Mouse (Mus musculus): ENCODE data around the gene Lrp5. TPM values are rescaled to one million over a fixed set of nuclear protein-coding genes. Genes with fewer than 3 reads are reported as not detected.

Lrp5 gene
- polyA plus RNA-seq, 1 experiment from 2014 or later: 3.1 TPM

- whole genome bisulfite sequencing: 73% methylated on average over 6 of the region's 6 CpGs
- peaks cover 6% of the 10 kb centered on the region for H3K4me1 ChIP-seq (replicated peaks)
These were observed 6.2 kb upstream of the Lrp5 start for GRCm38 (mm10) chr19:3692414-3693145.

DNA sequence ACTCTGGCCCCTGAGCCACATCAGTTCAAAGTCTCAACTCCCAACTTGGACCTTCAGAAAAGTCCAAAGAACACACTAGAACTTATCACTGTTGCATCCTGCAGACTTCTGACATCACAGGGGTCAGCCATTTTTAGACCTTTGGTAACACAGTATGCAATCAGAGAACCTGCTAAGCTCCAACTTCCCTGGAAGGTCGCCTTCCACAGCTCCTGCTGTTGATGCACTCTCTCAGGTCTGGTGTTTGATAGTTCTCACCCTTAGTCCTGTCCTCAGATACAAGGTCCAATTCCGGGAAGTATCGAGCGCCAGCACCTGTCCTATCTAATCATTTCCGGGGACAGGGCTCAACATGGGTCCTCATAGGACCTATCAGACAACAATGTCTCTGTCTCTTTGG, 5.0 kb upstream of the Lrp5 start:
- Histone ChIP-seq H3K9me3 (no peaks in the 10 kb centered on the region), H3K27ac (no peak overlapping the region), H3K27me3 (ENCODE audit: insufficient read depth, poor library complexity, severe bottlenecking) (peaks cover 12% of the 10 kb centered on the region), H3K36me3 (no peaks in the 10 kb centered on the region), H3K4me1 (replicated peaks) (peaks cover 19% of the 10 kb centered on the region), H3K4me3 (no peak overlapping the region)
- DNase-seq (ENCODE audit: low spot score): no peak
- 92% methylated on average over 5 of the region's 5 CpGs for WGBS

More at GRCm38 (mm10) chr19:3692414-3693145, 6.2 kb upstream of the Lrp5 start:
- DNase-seq (ENCODE audit: low spot score): no peak
- Histone ChIP-seq H3K4me3 (no peak overlapping the region), H3K9me3 (no peaks in the 10 kb centered on the region), H3K27me3 (ENCODE audit: insufficient read depth, poor library complexity, severe bottlenecking) (peaks cover 3% of the 10 kb centered on the region), H3K36me3 (no peaks in the 10 kb centered on the region), H3K27ac (no peak overlapping the region)

DNA sequence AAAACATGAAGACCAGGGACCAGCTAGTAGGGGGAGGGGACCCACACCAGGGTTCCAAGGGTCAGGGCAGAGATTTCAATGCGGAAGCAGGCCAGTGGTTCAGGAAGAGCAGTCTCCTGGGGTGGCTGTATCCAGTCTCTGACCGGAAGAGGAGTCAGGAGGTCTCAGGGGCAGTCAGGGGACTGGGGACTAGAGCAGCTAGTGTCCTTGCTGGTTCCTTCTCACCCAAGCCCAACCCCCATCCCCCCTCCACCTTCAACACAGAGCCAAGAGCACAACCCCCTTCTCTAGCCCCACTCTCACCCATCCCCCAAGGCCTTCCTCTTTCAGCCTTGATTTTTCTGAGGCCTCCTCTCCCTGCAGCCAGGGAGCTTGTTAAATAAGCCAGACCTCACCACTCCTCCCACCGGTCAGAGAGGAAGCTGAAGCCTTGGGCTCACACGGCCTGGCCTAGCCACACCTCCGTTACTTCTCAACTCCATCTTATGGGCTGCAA, 1.4 kb upstream of the Lrp5 start:
- no peaks in the 10 kb centered on the region for H3K36me3 ChIP-seq
- H3K4me3 ChIP-seq: peak overlapping the region; percentile 87; the same call in 1 of the 2 replicates
- peak overlapping the region; percentile 56 for H3K27ac ChIP-seq
- DNase-seq (ENCODE audit: low spot score): peak; percentile 36
- no peaks in the 10 kb centered on the region for H3K9me3 ChIP-seq
- H3K27me3 ChIP-seq (ENCODE audit: insufficient read depth, poor library complexity, severe bottlenecking): peaks cover 12% of the 10 kb centered on the region
- WGBS: 17% methylated on average over 5 of the region's 5 CpGs
- H3K4me1 ChIP-seq (replicated peaks): peaks cover 44% of the 10 kb centered on the region

DNA sequence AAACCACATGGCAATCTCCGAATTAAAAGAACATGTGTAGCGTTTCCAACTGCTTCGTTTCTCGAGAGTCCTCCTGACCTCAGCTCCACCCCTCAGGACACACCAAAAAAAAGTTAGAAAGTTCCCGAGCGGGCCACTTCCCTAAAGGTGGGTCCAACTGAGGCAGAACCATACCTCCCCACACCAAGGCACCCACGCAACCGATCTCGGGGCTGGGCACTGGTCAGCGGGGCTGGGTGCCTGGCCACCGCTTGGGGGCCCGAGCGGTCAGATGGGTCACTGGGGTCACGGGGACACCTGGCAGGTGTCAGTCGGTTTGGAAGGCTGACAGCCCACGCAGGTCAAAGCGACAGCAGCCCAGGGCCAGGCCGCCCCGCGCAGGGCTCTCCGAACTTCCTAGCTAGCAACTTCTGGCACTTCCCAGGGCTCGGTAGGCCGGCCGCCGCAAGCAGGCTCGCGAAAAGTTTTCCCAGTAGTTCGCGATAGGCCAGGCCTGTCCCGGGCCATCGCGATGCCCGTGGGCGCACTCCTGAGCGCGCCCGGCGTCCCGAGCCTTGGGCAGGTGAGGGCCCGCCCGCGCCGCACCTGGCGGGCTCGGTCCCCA, 651 bp downstream of the Lrp5 start:
- H3K4me3 ChIP-seq: peak overlapping the region; percentile 87
- WGBS: under 1% methylated on average over 45 of the region's 45 CpGs
- H3K36me3 ChIP-seq: no peaks in the 10 kb centered on the region
- peak overlapping the region; percentile 95 for H3K27ac ChIP-seq
- no peak for DNase-seq (ENCODE audit: low spot score)
- H3K9me3 ChIP-seq: no peaks in the 10 kb centered on the region
- peaks cover 12% of the 10 kb centered on the region for H3K27me3 ChIP-seq (ENCODE audit: insufficient read depth, poor library complexity, severe bottlenecking)
- H3K4me1 ChIP-seq (replicated peaks): peaks cover 55% of the 10 kb centered on the region

DNA sequence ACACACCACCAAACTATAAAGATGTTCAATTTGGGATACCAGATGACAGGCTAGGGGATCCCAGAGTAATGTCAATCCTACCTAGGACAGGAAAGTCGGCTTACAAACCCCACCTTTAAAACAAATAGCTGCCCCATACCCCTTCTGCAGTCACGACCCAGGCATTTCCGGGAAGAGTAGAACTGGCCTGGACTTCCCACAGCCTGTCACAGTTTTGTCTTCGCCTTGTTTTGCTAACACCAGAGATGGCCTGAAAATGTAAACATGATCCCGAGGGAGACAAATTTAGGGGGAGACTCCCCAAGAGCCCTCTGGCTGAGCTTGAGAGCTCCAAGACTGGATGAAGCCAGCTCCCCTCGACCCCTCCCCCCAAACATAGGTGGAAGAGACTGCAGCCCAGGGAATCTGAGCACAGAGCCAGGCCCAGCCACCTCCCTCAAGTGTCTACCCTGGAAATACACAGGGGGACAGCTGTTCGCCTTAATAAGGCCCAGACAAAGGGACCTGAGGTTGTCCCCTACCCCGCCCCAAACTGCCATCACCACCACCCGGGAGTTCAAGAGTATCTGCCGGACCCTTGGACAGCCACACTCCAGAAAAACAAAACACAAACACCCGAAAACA, 1.3 kb downstream of the Lrp5 start:
- Histone ChIP-seq H3K4me3 (peak overlapping the region; percentile 87), H3K27ac (peak overlapping the region; percentile 95), H3K36me3 (no peaks in the 10 kb centered on the region), H3K4me1 (replicated peaks) (peaks cover 58% of the 10 kb centered on the region), H3K27me3 (ENCODE audit: insufficient read depth, poor library complexity, severe bottlenecking) (peaks cover 12% of the 10 kb centered on the region), H3K9me3 (no peaks in the 10 kb centered on the region)
- DNase-seq (ENCODE audit: low spot score): peak; percentile 38
- WGBS: 12% methylated on average over 11 of the region's 11 CpGs

- Histone ChIP-seq H3K36me3 (no peaks in the 10 kb centered on the region), H3K27ac (peak overlapping the region; percentile 95), H3K4me1 (replicated peaks) (peaks cover 58% of the 10 kb centered on the region), H3K9me3 (no peaks in the 10 kb centered on the region), H3K4me3 (peak overlapping the region; percentile 87), H3K27me3 (ENCODE audit: insufficient read depth, poor library complexity, severe bottlenecking) (peaks cover 12% of the 10 kb centered on the region)
- DNase-seq (ENCODE audit: low spot score): no peak
- 23% methylated on average over 1 of the region's 1 CpGs for WGBS
These were observed 1.9 kb downstream of the Lrp5 start for GRCm38 (mm10) chr19:3684414-3684813.

- Histone ChIP-seq H3K9me3 (no peaks in the 10 kb centered on the region), H3K27me3 (ENCODE audit: insufficient read depth, poor library complexity, severe bottlenecking) (no peaks in the 10 kb centered on the region), H3K27ac (0 out of 2 replicates have a peak overlapping the region, but pooled peaks have one; percentile 25), H3K4me3 (no peak overlapping the region), H3K4me1 (replicated peaks) (peaks cover 46% of the 10 kb centered on the region), H3K36me3 (no peaks in the 10 kb centered on the region)
- DNase-seq (ENCODE audit: low spot score): no peak
- 61% methylated on average over 13 of the region's 13 CpGs for WGBS
These were observed 4.9 kb downstream of the Lrp5 start for GRCm38 (mm10) chr19:3681310-3681934.

- DNase-seq (ENCODE audit: low spot score): no peak
- Histone ChIP-seq H3K27ac (no peak overlapping the region), H3K9me3 (no peaks in the 10 kb centered on the region), H3K4me1 (replicated peaks) (peaks cover 40% of the 10 kb centered on the region), H3K36me3 (no peaks in the 10 kb centered on the region), H3K4me3 (no peak overlapping the region), H3K27me3 (ENCODE audit: insufficient read depth, poor library complexity, severe bottlenecking) (no peaks in the 10 kb centered on the region)
- 94% methylated on average over 7 of the region's 7 CpGs for WGBS
These were observed 5.6 kb downstream of the Lrp5 start for GRCm38 (mm10) chr19:3680732-3681131.

DNA sequence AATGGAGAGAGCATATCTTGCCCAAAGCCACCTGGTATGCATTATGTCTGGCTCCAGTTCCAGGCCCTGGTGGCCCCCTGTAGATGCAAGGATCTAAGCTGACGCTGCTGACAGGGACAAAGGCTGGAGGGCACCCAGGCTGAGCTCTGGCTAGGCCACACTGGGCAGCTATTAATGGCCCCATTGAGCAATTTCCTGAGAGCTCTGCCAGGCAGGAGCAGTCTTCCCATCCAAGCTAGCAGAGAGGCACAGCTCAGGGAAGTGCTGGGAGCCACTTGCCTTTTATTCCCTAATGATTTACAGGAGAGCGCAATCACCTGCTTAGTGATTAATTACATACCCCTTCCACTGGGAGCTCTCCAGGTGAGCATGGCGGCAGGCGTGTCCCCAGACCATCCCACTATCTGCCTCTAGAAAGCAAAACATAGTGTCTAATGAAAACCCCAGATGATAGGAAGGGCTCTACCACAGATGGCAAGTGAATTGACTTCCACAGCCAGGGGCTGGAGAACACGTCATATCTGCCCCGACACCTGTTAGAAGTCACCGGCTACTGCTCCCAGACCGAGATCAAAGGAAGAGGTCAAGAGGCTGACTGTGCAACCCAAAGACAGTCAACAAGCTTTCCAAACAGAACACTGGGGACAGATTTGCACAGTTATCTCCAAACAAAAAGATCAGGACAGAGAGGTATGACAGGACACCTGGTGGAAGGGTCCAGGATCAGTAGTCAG, 12.1 kb downstream of the Lrp5 start:
- H3K36me3 ChIP-seq: peaks cover 30% of the 10 kb centered on the region
- peaks cover 13% of the 10 kb centered on the region for H3K4me1 ChIP-seq (replicated peaks)
- peaks cover 17% of the 10 kb centered on the region for H3K9me3 ChIP-seq
- no peak overlapping the region for H3K27ac ChIP-seq
- DNase-seq (ENCODE audit: low spot score): no peak
- WGBS: 89% methylated on average over 8 of the region's 8 CpGs
- H3K4me3 ChIP-seq: no peak overlapping the region
- no peaks in the 10 kb centered on the region for H3K27me3 ChIP-seq (ENCODE audit: insufficient read depth, poor library complexity, severe bottlenecking)

- WGBS: 95% methylated on average over 2 of the region's 2 CpGs
- H3K27ac ChIP-seq: no peak overlapping the region
- no peak overlapping the region for H3K4me3 ChIP-seq
- no peaks in the 10 kb centered on the region for H3K27me3 ChIP-seq (ENCODE audit: insufficient read depth, poor library complexity, severe bottlenecking)
- H3K36me3 ChIP-seq: peaks cover 30% of the 10 kb centered on the region
- H3K4me1 ChIP-seq (replicated peaks): peaks cover 21% of the 10 kb centered on the region
- no peak for DNase-seq (ENCODE audit: low spot score)
- H3K9me3 ChIP-seq: peaks cover 17% of the 10 kb centered on the region
These were observed 13.2 kb downstream of the Lrp5 start for GRCm38 (mm10) chr19:3673149-3673548.

DNA sequence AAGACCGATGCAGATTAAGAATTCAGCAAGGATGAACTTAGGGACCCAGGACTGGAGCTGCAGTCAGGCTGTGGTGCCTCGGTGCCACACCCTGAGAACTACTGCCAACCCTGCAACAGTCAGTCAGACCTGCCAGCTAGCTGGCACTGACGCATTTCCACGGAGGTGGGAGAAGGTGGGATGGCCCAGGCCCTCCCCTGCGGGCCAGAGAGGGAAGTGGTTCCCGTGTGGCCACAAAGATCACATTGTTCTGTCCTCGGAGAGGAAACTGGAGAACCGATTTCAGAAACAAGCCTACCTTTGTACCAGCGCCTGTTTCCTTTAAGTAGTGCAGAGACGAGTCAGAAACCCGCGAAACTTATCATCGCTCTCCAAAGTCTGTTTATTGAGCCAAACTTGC, 17.3 kb downstream of the Lrp5 start:
- 71% methylated on average over 13 of the region's 13 CpGs for WGBS
- Histone ChIP-seq H3K36me3 (peaks cover 27% of the 10 kb centered on the region), H3K4me1 (replicated peaks) (peaks cover 47% of the 10 kb centered on the region), H3K27ac (peak overlapping the region; percentile 75), H3K27me3 (ENCODE audit: insufficient read depth, poor library complexity, severe bottlenecking) (no peaks in the 10 kb centered on the region), H3K4me3 (no peak overlapping the region; the same call in 1 of the 2 replicates), H3K9me3 (peaks cover 15% of the 10 kb centered on the region)
- DNase-seq (ENCODE audit: low spot score): peak; percentile 29

DNA sequence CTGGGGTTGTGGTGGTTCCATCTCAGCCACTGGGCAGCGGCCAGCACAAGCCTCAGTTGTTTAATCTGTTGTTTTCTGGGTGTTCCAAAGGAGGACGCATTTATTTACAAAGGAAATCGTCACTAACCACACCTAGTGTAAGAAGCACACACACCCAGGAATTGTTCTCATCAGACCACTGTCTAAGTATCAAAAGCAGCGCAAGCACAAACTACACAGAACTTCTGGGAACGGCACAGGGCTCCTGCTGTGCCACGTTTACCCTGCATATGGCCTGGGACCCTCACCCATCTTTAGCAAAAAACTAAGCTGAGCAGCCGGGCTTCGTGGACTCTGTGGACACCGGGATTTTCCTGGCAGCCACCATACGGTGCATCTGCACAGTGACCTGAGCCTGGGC, 17.8 kb downstream of the Lrp5 start:
- Histone ChIP-seq H3K36me3 (peaks cover 21% of the 10 kb centered on the region), H3K27me3 (ENCODE audit: insufficient read depth, poor library complexity, severe bottlenecking) (no peaks in the 10 kb centered on the region), H3K4me3 (no peak overlapping the region), H3K4me1 (replicated peaks) (peaks cover 47% of the 10 kb centered on the region), H3K9me3 (peaks cover 10% of the 10 kb centered on the region), H3K27ac (peak overlapping the region; percentile 75)
- DNase-seq (ENCODE audit: low spot score): no peak
- WGBS: 84% methylated on average over 10 of the region's 10 CpGs
